Mouse (Mus musculus) erythroblast, embryonic 14.5 days (primary cell): Measurements from ENCODE around the gene Gm20422.

Experiments
- GATA1 ChIP-seq: IDR thresholded peaks from 2 replicates; pipeline ENCODE4 v1.6.1; 2012; ENCODE audit warnings: low read length, inconsistent platforms, mixed read lengths
- TAL1 ChIP-seq: IDR thresholded peaks from 3 replicates; pipeline ENCODE4 v1.6.1; 2012; ENCODE audit warnings: low read length, inconsistent platforms, mixed read lengths

GRCm38 (mm10) chr8:69820466-69820865 is 45.8 kb upstream of the Gm20422 start:
- TF ChIP-seq GATA1 (no peak), TAL1 (no peak)
